Mouse (Mus musculus) kidney, embryonic 14.5 days (tissue): ENCODE measurements around the gene Capn15. TPM values are rescaled to one million over a fixed set of nuclear protein-coding genes. Genes with fewer than 3 reads are reported as not detected.

ENCODE experiments used
- ATAC-seq: fragments of 200-750 bp; cut with Nextera tagmentation; 2 replicates; pipeline ENCODE4 v1.8.0; 2017; ENCODE audit warnings: moderate number of reproducible peaks, mild to moderate bottlenecking, moderate TSS enrichment, moderate library complexity; ENCODE audit not compliant: low FRiP score, low TSS enrichment
- H3K27ac ChIP-seq: fragments of 300-500 bp; sonication (generic); 2 replicates; pipeline ENCODE4 v1.5.1; 2014; ENCODE audit warnings: low read depth, mild to moderate bottlenecking, low read length, moderate library complexity, mixed read lengths
- H3K27me3 ChIP-seq: fragments of 300-500 bp; sonication (generic); 2 replicates; pipeline ENCODE4 v1.6.1; 2014; ENCODE audit warnings: mild to moderate bottlenecking, low read length; ENCODE audit not compliant: control insufficient read depth, insufficient read depth
- H3K36me3 ChIP-seq: fragments of 300-500 bp; sonication (generic); 2 replicates; pipeline ENCODE4 v1.6.1; 2014; ENCODE audit warnings: low read length, mixed read lengths; ENCODE audit not compliant: control insufficient read depth, insufficient read depth
- H3K4me1 ChIP-seq: fragments of 300-500 bp; sonication (generic); 2 replicates; pipeline ENCODE4 v1.6.1; 2014; ENCODE audit warnings: low read length, mixed read lengths; ENCODE audit not compliant: control insufficient read depth, insufficient read depth
- H3K4me2 ChIP-seq: fragments of 300-500 bp; sonication (generic); replicated peaks from 2 replicates; pipeline ENCODE4 v1.6.1; 2014; ENCODE audit warnings: low read depth, mild to moderate bottlenecking, low read length
- H3K4me3 ChIP-seq: fragments of 300-500 bp; sonication (generic); 2 replicates; pipeline ENCODE4 v1.5.1; 2014; ENCODE audit warnings: mild to moderate bottlenecking, low read length
- H3K9ac ChIP-seq: fragments of 300-500 bp; sonication (generic); 2 replicates; pipeline ENCODE4 v1.6.1; 2014; ENCODE audit warnings: low read depth, mild to moderate bottlenecking, low read length, moderate library complexity
- H3K9me3 ChIP-seq: fragments of 300-500 bp; sonication (generic); 2 replicates; pipeline ENCODE4 v1.6.1; 2016; ENCODE audit warnings: low read length; ENCODE audit not compliant: control insufficient read depth
- WGBS: fragments of 180-500 bp; shearing (Covaris S2); extraction: QIAGEN DNeasy Blood & Tissue Kit; methylation state at CpG from one replicate; pipeline ENCODE4 v1.1.7; 2014; 5-methylcytosine and 5-hydroxymethylcytosine counted together
- polyA plus RNA-seq: library from polyadenylated mRNA; unstranded; fragments of >200 nt; fragmentation: Nextera tagmentation; extraction: Ambion mirVana; gene quantifications from 2 replicates; pipeline ENCODE4 v1.2.1, GENCODE M21; 2014

Gene Capn15
- polyA plus RNA-seq, 1 experiment from 2014 or later, result 35.3 TPM

- Histone ChIP-seq H3K36me3 (peaks cover 3% of the 10 kb centered on the region; the same call in 1 of the 2 replicates), H3K4me3 (no peak overlapping the region), H3K27ac (no peak overlapping the region), H3K4me2 (no peak overlapping the region), H3K9me3 (no peaks in the 10 kb centered on the region), H3K4me1 (no peaks in the 10 kb centered on the region), H3K27me3 (no peaks in the 10 kb centered on the region), H3K9ac (no peak overlapping the region)
- no peak for ATAC-seq
- 86% methylated on average over 7 of the region's 7 CpGs for WGBS
Observed at GRCm38 (mm10) chr17:26020848-26021347, 35.3 kb upstream of the Capn15 start.

- H3K4me1 ChIP-seq, result no peaks in the 10 kb centered on the region
- no peak overlapping the region for H3K4me2 ChIP-seq
- H3K9me3 ChIP-seq, result no peaks in the 10 kb centered on the region
- no peak overlapping the region for H3K4me3 ChIP-seq
- H3K9ac ChIP-seq, result no peak overlapping the region
- no peaks in the 10 kb centered on the region for H3K27me3 ChIP-seq
- no peak for ATAC-seq
- H3K27ac ChIP-seq, result no peak overlapping the region
- WGBS, result 70% methylated on average over 3 of the region's 3 CpGs
- H3K36me3 ChIP-seq, result peaks cover 17% of the 10 kb centered on the region
Observed at GRCm38 (mm10) chr17:26018388-26018787, 32.8 kb upstream of the Capn15 start.

- no peak for ATAC-seq
- 80% methylated on average over 5 of the region's 5 CpGs for WGBS
- Histone ChIP-seq H3K4me3 (no peak overlapping the region), H3K36me3 (peaks cover 19% of the 10 kb centered on the region), H3K9ac (no peak overlapping the region), H3K27me3 (no peaks in the 10 kb centered on the region), H3K9me3 (no peaks in the 10 kb centered on the region), H3K4me2 (no peak overlapping the region), H3K4me1 (no peaks in the 10 kb centered on the region), H3K27ac (no peak overlapping the region)
Observed at GRCm38 (mm10) chr17:26017949-26018348, 32.4 kb upstream of the Capn15 start.

- H3K36me3 ChIP-seq, result peaks cover 22% of the 10 kb centered on the region
- no peaks in the 10 kb centered on the region for H3K4me1 ChIP-seq
- WGBS, result 81% methylated on average over 3 of the region's 3 CpGs
- ATAC-seq, result no peak
- no peak overlapping the region for H3K27ac ChIP-seq
- H3K9ac ChIP-seq, result no peak overlapping the region
- H3K9me3 ChIP-seq, result no peaks in the 10 kb centered on the region
- H3K27me3 ChIP-seq, result no peaks in the 10 kb centered on the region
- no peak overlapping the region for H3K4me3 ChIP-seq
- H3K4me2 ChIP-seq, result no peak overlapping the region
Observed at GRCm38 (mm10) chr17:26017021-26017420, 31.4 kb upstream of the Capn15 start.

GRCm38 (mm10) chr17:26013711-26014110 is 28.1 kb upstream of the Capn15 start:
- Histone ChIP-seq H3K4me3 (no peak overlapping the region), H3K4me2 (no peak overlapping the region), H3K27me3 (no peaks in the 10 kb centered on the region), H3K4me1 (no peaks in the 10 kb centered on the region), H3K9me3 (no peaks in the 10 kb centered on the region), H3K27ac (no peak overlapping the region), H3K36me3 (peaks cover 27% of the 10 kb centered on the region), H3K9ac (no peak overlapping the region)
- no peak for ATAC-seq
- 87% methylated on average over 10 of the region's 10 CpGs for WGBS

- Histone ChIP-seq H3K4me3 (no peak overlapping the region), H3K9me3 (no peaks in the 10 kb centered on the region), H3K9ac (no peak overlapping the region), H3K36me3 (peaks cover 27% of the 10 kb centered on the region), H3K4me2 (peak overlapping the region; percentile 22), H3K27me3 (no peaks in the 10 kb centered on the region), H3K4me1 (no peaks in the 10 kb centered on the region), H3K27ac (peak overlapping the region; percentile 37; the same call in 1 of the 2 replicates)
- peak; percentile 74 for ATAC-seq
- 6% methylated on average over 15 of the region's 15 CpGs for WGBS
Observed at GRCm38 (mm10) chr17:26011841-26012460, 26.4 kb upstream of the Capn15 start.

GRCm38 (mm10) chr17:26009540-26009939 is 23.9 kb upstream of the Capn15 start:
- H3K4me2 ChIP-seq, result no peak overlapping the region
- peak; percentile 64 for ATAC-seq
- no peak overlapping the region for H3K27ac ChIP-seq
- H3K4me3 ChIP-seq, result no peak overlapping the region
- H3K4me1 ChIP-seq, result no peaks in the 10 kb centered on the region
- H3K27me3 ChIP-seq, result no peaks in the 10 kb centered on the region
- H3K9ac ChIP-seq, result no peak overlapping the region
- WGBS, result 34% methylated on average over 4 of the region's 4 CpGs
- H3K36me3 ChIP-seq, result peaks cover 22% of the 10 kb centered on the region
- H3K9me3 ChIP-seq, result no peaks in the 10 kb centered on the region

GRCm38 (mm10) chr17:26008787-26009186 is 23.2 kb upstream of the Capn15 start:
- no peaks in the 10 kb centered on the region for H3K9me3 ChIP-seq
- H3K27me3 ChIP-seq, result no peaks in the 10 kb centered on the region
- H3K9ac ChIP-seq, result no peak overlapping the region
- H3K4me1 ChIP-seq, result no peaks in the 10 kb centered on the region
- H3K4me3 ChIP-seq, result no peak overlapping the region
- peaks cover 20% of the 10 kb centered on the region for H3K36me3 ChIP-seq
- no peak for ATAC-seq
- H3K27ac ChIP-seq, result 0 out of 2 replicates have a peak overlapping the region, but pooled peaks have one; percentile 13
- no peak overlapping the region for H3K4me2 ChIP-seq
- WGBS, result 85% methylated on average over 7 of the region's 7 CpGs

GRCm38 (mm10) chr17:26008331-26008730 is 22.7 kb upstream of the Capn15 start:
- H3K4me2 ChIP-seq, result no peak overlapping the region
- H3K27ac ChIP-seq, result no peak overlapping the region
- H3K4me1 ChIP-seq, result no peaks in the 10 kb centered on the region
- no peak overlapping the region for H3K4me3 ChIP-seq
- H3K9me3 ChIP-seq, result no peaks in the 10 kb centered on the region
- H3K9ac ChIP-seq, result no peak overlapping the region
- peaks cover 20% of the 10 kb centered on the region for H3K36me3 ChIP-seq
- no peaks in the 10 kb centered on the region for H3K27me3 ChIP-seq
- no peak for ATAC-seq
